Mouse (Mus musculus) stomach, embryonic 14.5 days (tissue): ENCODE measurements around the gene Ecel1. TPM values are rescaled to one million over a fixed set of nuclear protein-coding genes. Genes with fewer than 3 reads are reported as not detected.
A peak's percentile ranks its signal among the peaks of the same experiment; 100 is the strongest.

Source experiments
- ATAC-seq: fragments of 200-750 bp; cut with Nextera tagmentation; 2 replicates; pipeline ENCODE4 v1.8.0; 2017; ENCODE audit warnings: low read depth, moderate TSS enrichment; ENCODE audit not compliant: insufficient number of reproducible peaks, insufficient read depth, low FRiP score
- H3K27ac ChIP-seq: fragments of 300-500 bp; sonication (generic); 2 replicates; pipeline ENCODE4 v1.5.1; 2014; ENCODE audit warnings: mild to moderate bottlenecking, low read length, moderate library complexity, mixed read lengths
- H3K27me3 ChIP-seq: fragments of 300-500 bp; sonication (generic); 2 replicates; pipeline ENCODE4 v1.6.1; 2014; ENCODE audit warnings: low read length, control low read depth, mixed read lengths; ENCODE audit not compliant: control insufficient read depth, insufficient read depth
- H3K36me3 ChIP-seq: fragments of 300-500 bp; sonication (generic); 2 replicates; pipeline ENCODE4 v1.6.1; 2014; ENCODE audit warnings: mild to moderate bottlenecking, control low read depth, low read length, moderate library complexity, mixed read lengths; ENCODE audit not compliant: control insufficient read depth, insufficient read depth
- H3K4me1 ChIP-seq: fragments of 300-500 bp; sonication (generic); 2 replicates; pipeline ENCODE4 v1.6.1; 2014; ENCODE audit warnings: low read length, control low read depth, mixed read lengths; ENCODE audit not compliant: control insufficient read depth, insufficient read depth
- H3K4me2 ChIP-seq: fragments of 300-500 bp; sonication (generic); replicated peaks from 2 replicates; pipeline ENCODE4 v1.6.1; 2014; ENCODE audit warnings: low read depth, low read length, control low read depth
- H3K4me3 ChIP-seq: fragments of 300-500 bp; sonication (generic); 2 replicates; pipeline ENCODE4 v1.5.1; 2014; ENCODE audit warnings: low read depth, low read length, control low read depth
- H3K9ac ChIP-seq: fragments of 300-500 bp; sonication (generic); replicated peaks from 2 replicates; pipeline ENCODE4 v1.6.1; 2014; ENCODE audit warnings: low read depth, mild to moderate bottlenecking, control low read depth, low read length, moderate library complexity, mixed read lengths
- H3K9me3 ChIP-seq: fragments of 300-500 bp; sonication (generic); 2 replicates; pipeline ENCODE4 v1.6.1; 2016; ENCODE audit warnings: low read depth, low read length, control low read depth; ENCODE audit not compliant: control insufficient read depth
- WGBS: fragments of 180-500 bp; shearing (Covaris S2); extraction: QIAGEN DNeasy Blood & Tissue Kit; methylation state at CpG from one replicate; pipeline ENCODE4 v1.1.7; 2014; 5-methylcytosine and 5-hydroxymethylcytosine counted together
- polyA plus RNA-seq: library from polyadenylated mRNA; unstranded; fragments of >200 nt; fragmentation: Nextera tagmentation; extraction: Ambion mirVana; gene quantifications from 2 replicates; pipeline ENCODE4 v1.2.1, GENCODE M21; 2014

The Ecel1 gene
- polyA plus RNA-seq, 1 experiment from 2014 or later: 7.5 TPM

GRCm38 (mm10) chr1:87180896-87181295 lies 24.6 kb upstream of the Ecel1 start:
- H3K9me3 ChIP-seq: no peaks in the 10 kb centered on the region
- no peak overlapping the region for H3K4me3 ChIP-seq
- peaks cover 13% of the 10 kb centered on the region for H3K27me3 ChIP-seq
- no peak overlapping the region for H3K27ac ChIP-seq
- peaks cover 6% of the 10 kb centered on the region; the same call in 1 of the 2 replicates for H3K4me1 ChIP-seq
- WGBS: 36% methylated on average over 5 of the region's 5 CpGs
- H3K9ac ChIP-seq: no peak overlapping the region
- no peak for ATAC-seq
- H3K4me2 ChIP-seq: no peak overlapping the region
- H3K36me3 ChIP-seq: no peaks in the 10 kb centered on the region

- Histone ChIP-seq H3K9me3 (no peaks in the 10 kb centered on the region), H3K27ac (no peak overlapping the region), H3K9ac (no peak overlapping the region), H3K4me1 (peaks cover 7% of the 10 kb centered on the region; the same call in 1 of the 2 replicates), H3K36me3 (no peaks in the 10 kb centered on the region), H3K4me2 (no peak overlapping the region), H3K4me3 (no peak overlapping the region), H3K27me3 (peaks cover 6% of the 10 kb centered on the region; the same call in 1 of the 2 replicates)
- peak; percentile 76; the same call in 1 of the 2 replicates for ATAC-seq
- 3% methylated on average over 11 of the region's 11 CpGs for WGBS
Measured at GRCm38 (mm10) chr1:87175852-87176292, 19.6 kb upstream of the Ecel1 start.

- no peak for ATAC-seq
- Histone ChIP-seq H3K4me1 (peaks cover 15% of the 10 kb centered on the region; the same call in 1 of the 2 replicates), H3K36me3 (no peaks in the 10 kb centered on the region), H3K9me3 (no peaks in the 10 kb centered on the region), H3K4me2 (no peak overlapping the region), H3K4me3 (no peak overlapping the region), H3K27me3 (peaks cover 6% of the 10 kb centered on the region; the same call in 1 of the 2 replicates), H3K9ac (no peak overlapping the region), H3K27ac (no peak overlapping the region)
- WGBS: 30% methylated on average over 28 of the region's 28 CpGs
Measured at GRCm38 (mm10) chr1:87174006-87174955, 18.0 kb upstream of the Ecel1 start.

- H3K9me3 ChIP-seq: no peaks in the 10 kb centered on the region
- no peak overlapping the region for H3K27ac ChIP-seq
- 30% methylated on average over 9 of the region's 9 CpGs for WGBS
- H3K36me3 ChIP-seq: no peaks in the 10 kb centered on the region
- no peak overlapping the region for H3K4me2 ChIP-seq
- peaks cover 10% of the 10 kb centered on the region; the same call in 1 of the 2 replicates for H3K27me3 ChIP-seq
- H3K4me3 ChIP-seq: no peak overlapping the region
- H3K4me1 ChIP-seq: peaks cover 15% of the 10 kb centered on the region; the same call in 1 of the 2 replicates
- ATAC-seq: no peak
- H3K9ac ChIP-seq: no peak overlapping the region
Measured at GRCm38 (mm10) chr1:87172316-87172715, 16.0 kb upstream of the Ecel1 start.

GRCm38 (mm10) chr1:87171312-87171711 lies 15.0 kb upstream of the Ecel1 start:
- 84% methylated on average over 1 of the region's 1 CpGs for WGBS
- H3K9me3 ChIP-seq: no peaks in the 10 kb centered on the region
- H3K4me3 ChIP-seq: no peak overlapping the region
- peaks cover 10% of the 10 kb centered on the region; the same call in 1 of the 2 replicates for H3K27me3 ChIP-seq
- peaks cover 13% of the 10 kb centered on the region; the same call in 1 of the 2 replicates for H3K4me1 ChIP-seq
- no peak overlapping the region for H3K27ac ChIP-seq
- ATAC-seq: no peak
- H3K36me3 ChIP-seq: no peaks in the 10 kb centered on the region
- H3K4me2 ChIP-seq: no peak overlapping the region
- no peak overlapping the region for H3K9ac ChIP-seq

- H3K27me3 ChIP-seq: peaks cover 10% of the 10 kb centered on the region; the same call in 1 of the 2 replicates
- 11% methylated on average over 19 of the region's 19 CpGs for WGBS
- H3K9ac ChIP-seq: no peak overlapping the region; the same call in 1 of the 2 replicates
- H3K27ac ChIP-seq: no peak overlapping the region
- H3K4me2 ChIP-seq: no peak overlapping the region
- no peak for ATAC-seq
- no peaks in the 10 kb centered on the region for H3K36me3 ChIP-seq
- 0 out of 2 replicates have a peak, but pooled peaks cover 8% of the 10 kb centered on the region for H3K4me1 ChIP-seq
- H3K4me3 ChIP-seq: no peak overlapping the region
- no peaks in the 10 kb centered on the region for H3K9me3 ChIP-seq
Measured at GRCm38 (mm10) chr1:87170458-87170857, 14.1 kb upstream of the Ecel1 start.

- 0 out of 2 replicates have a peak, but pooled peaks cover 2% of the 10 kb centered on the region for H3K4me1 ChIP-seq
- WGBS: 53% methylated on average over 9 of the region's 9 CpGs
- no peak overlapping the region for H3K4me2 ChIP-seq
- no peaks in the 10 kb centered on the region for H3K36me3 ChIP-seq
- no peaks in the 10 kb centered on the region for H3K9me3 ChIP-seq
- no peak for ATAC-seq
- H3K9ac ChIP-seq: no peak overlapping the region
- H3K27me3 ChIP-seq: 0 out of 2 replicates have a peak, but pooled peaks cover 4% of the 10 kb centered on the region
- no peak overlapping the region for H3K27ac ChIP-seq
- H3K4me3 ChIP-seq: no peak overlapping the region
Measured at GRCm38 (mm10) chr1:87164796-87165184, 8.5 kb upstream of the Ecel1 start.

GRCm38 (mm10) chr1:87164164-87164795 lies 8.0 kb upstream of the Ecel1 start:
- no peaks in the 10 kb centered on the region for H3K9me3 ChIP-seq
- ATAC-seq: no peak
- H3K27ac ChIP-seq: no peak overlapping the region
- H3K9ac ChIP-seq: no peak overlapping the region
- H3K36me3 ChIP-seq: no peaks in the 10 kb centered on the region
- no peak overlapping the region for H3K4me2 ChIP-seq
- WGBS: 27% methylated on average over 11 of the region's 11 CpGs
- no peak overlapping the region for H3K4me3 ChIP-seq
- H3K27me3 ChIP-seq: 0 out of 2 replicates have a peak, but pooled peaks cover 4% of the 10 kb centered on the region
- no peaks in the 10 kb centered on the region for H3K4me1 ChIP-seq
